ENCODE assay signal across 21 mouse cellular contexts in the genomic region with DNA sequence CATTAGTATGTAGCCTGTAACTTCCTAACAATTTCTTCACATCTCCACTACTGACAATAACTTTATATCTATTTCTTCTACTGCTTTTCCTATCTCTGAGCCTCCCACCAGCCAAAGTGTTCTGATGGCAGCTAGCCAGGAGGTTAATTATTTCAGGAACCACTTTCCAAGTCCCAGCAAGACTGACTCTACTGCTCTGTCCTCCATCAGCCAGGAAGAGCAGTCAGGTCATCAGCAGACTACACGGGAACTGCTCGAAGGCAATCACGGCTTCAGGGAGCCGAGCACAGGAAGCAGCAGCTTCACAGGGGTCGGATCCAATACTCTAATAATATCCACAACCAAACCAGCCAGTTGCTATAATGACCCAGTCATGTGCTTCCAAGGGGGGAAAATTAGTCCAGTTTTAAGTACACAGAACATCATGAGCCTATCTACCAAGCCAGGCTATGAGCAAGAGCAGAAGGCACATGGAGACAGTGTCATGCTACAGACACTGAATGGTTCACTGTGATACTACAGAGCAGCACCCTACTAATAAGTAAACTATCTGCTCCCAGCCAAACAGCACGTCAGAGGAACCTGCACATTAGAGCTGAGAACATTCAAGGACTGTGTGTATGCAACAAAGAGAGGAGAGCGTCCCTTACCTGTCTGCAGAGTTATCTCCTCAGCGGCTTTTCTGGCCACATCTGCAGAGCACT. TPM values are rescaled to one million over a fixed set of nuclear protein-coding genes. Genes with fewer than 3 reads are reported as not detected.
A peak's percentile ranks its signal among the peaks of the same experiment; 100 is the strongest.
DNase-seq lines count a peak whose midpoint lies in the region; ATAC-seq and TF ChIP-seq lines count a peak whose summit lies in the region.
"Had no signal": no experiment of that assay in that cellular context is flagged by ENCODE, and none has a peak within 500 bp of the region (broad histone marks: within the 10 kb centered on the region; RNA-seq: fewer than 3 reads in every experiment).

No protein-coding gene starts in this region.

- peaks cover 14% of the 10 kb centered on the region for H3K4me1 ChIP-seq in heart, embryonic 16.5 days (ENCODE audit: control insufficient read depth, insufficient read depth, low read length)
- no peaks in the 10 kb centered on the region for H3K4me1 ChIP-seq in hindbrain, embryonic 16.5 days (ENCODE audit: control insufficient read depth, insufficient read depth, low read depth, low read length)
- H3K4me1 ChIP-seq: forebrain, embryonic 12.5 days; hindbrain, embryonic 10.5 days; kidney, embryonic 15.5 days; limb, embryonic 15.5 days had no signal

- 56% methylated on average over 8 of the region's 8 CpGs for WGBS in heart, embryonic 16.5 days
- whole genome bisulfite sequencing in hindbrain, embryonic 16.5 days = 94% methylated on average over 8 of the region's 8 CpGs

- no peak for TF ChIP-seq CTCF in gastrocnemius, adult 2 months (IDR thresholded peaks at IDR 0.05)

- ATAC-seq in heart, embryonic 16.5 days (replicated peaks; ENCODE audit: extremely low read depth, insufficient read depth, low FRiP score) = peak; percentile 66
- ATAC-seq in megakaryocyte-erythroid progenitor cell, adult 5-6 weeks (replicated peaks; ENCODE audit: low FRiP score, low TSS enrichment, poor library complexity, severe bottlenecking) = peak; percentile 81
- no peak for ATAC-seq in hindbrain, embryonic 16.5 days
- ATAC-seq: activated CD4-positive, CD25-positive, alpha-beta regulatory T cell, adult 4 months; CD4-positive, CD25-positive, alpha-beta regulatory T cell, adult 4 months had no signal

- no peak overlapping the region for H3K9ac ChIP-seq in heart, embryonic 16.5 days (ENCODE audit: low read length)
- H3K9ac ChIP-seq in hindbrain, embryonic 16.5 days (ENCODE audit: low read depth, low read length) = no peak overlapping the region
- H3K9ac ChIP-seq: forebrain, embryonic 12.5 days; kidney, embryonic 15.5 days; limb, embryonic 15.5 days had no signal

- H3K9me3 ChIP-seq in heart, embryonic 16.5 days (replicated peaks; ENCODE audit: control insufficient read depth, low read length) = no peaks in the 10 kb centered on the region
- no peaks in the 10 kb centered on the region for H3K9me3 ChIP-seq in hindbrain, embryonic 16.5 days (ENCODE audit: control insufficient read depth, low read length)
- H3K9me3 ChIP-seq: forebrain, embryonic 12.5 days; hindbrain, embryonic 10.5 days; kidney, embryonic 15.5 days; limb, embryonic 15.5 days had no signal

- no peak for DNase-seq in gastrocnemius, adult 2 months
- no peak for DNase-seq in gastrocnemius, postnatal 14 days
- DNase-seq in heart, postnatal 4 days = no peak
- peak; percentile 35 to 37 for DNase-seq in kidney, postnatal 36 days
- DNase-seq in kidney, adult 18-20 months = no peak
- DNase-seq: adrenal gland, postnatal 10 days; cerebellum, adult 9-11 months; gastrocnemius, postnatal 10 days; lung, postnatal 10 days; midbrain, embryonic 14.5 days; thymus, postnatal 36 days had no signal

- H3K4me2 ChIP-seq in heart, embryonic 16.5 days (ENCODE audit: low read depth, low read length) = no peak overlapping the region
- H3K4me2 ChIP-seq in hindbrain, embryonic 16.5 days (ENCODE audit: low read length) = no peak overlapping the region
- H3K4me2 ChIP-seq: forebrain, embryonic 12.5 days; kidney, embryonic 15.5 days; limb, embryonic 15.5 days had no signal

- intact Hi-C loops in gastrocnemius, adult 2 months (cut with DNase I) = no loop called here
- intact Hi-C loops in gastrocnemius, postnatal 14 days (cut with DNase I; ENCODE audit: low total_unique reads) = no loop called here

- peaks cover 36% of the 10 kb centered on the region for H3K36me3 ChIP-seq in heart, embryonic 16.5 days (ENCODE audit: control insufficient read depth, insufficient read depth)
- peaks cover 4% of the 10 kb centered on the region for H3K36me3 ChIP-seq in hindbrain, embryonic 16.5 days (ENCODE audit: control insufficient read depth, insufficient read depth, low read length)

- no peak overlapping the region for H3K4me3 ChIP-seq in gastrocnemius, adult 2 months
- H3K4me3 ChIP-seq in heart, embryonic 16.5 days (ENCODE audit: low read length) = no peak overlapping the region
- H3K4me3 ChIP-seq in hindbrain, embryonic 16.5 days (ENCODE audit: low read length) = no peak overlapping the region
- H3K4me3 ChIP-seq: forebrain, embryonic 12.5 days; hindbrain, embryonic 10.5 days; kidney, embryonic 15.5 days; limb, embryonic 15.5 days; myocyte had no signal

- peak overlapping the region; percentile 35; the same call in 1 of the 2 replicates for H3K27ac ChIP-seq in gastrocnemius, adult 2 months
- 0 out of 2 replicates have a peak overlapping the region, but pooled peaks have one; percentile 0 for H3K27ac ChIP-seq in heart, embryonic 16.5 days (ENCODE audit: low read length)
- no peak overlapping the region for H3K27ac ChIP-seq in hindbrain, embryonic 16.5 days (ENCODE audit: low read depth, low read length)
- H3K27ac ChIP-seq: forebrain, embryonic 12.5 days; hindbrain, embryonic 10.5 days; kidney, embryonic 15.5 days; limb, embryonic 15.5 days had no signal

- no peaks in the 10 kb centered on the region for H3K27me3 ChIP-seq in heart, embryonic 16.5 days (ENCODE audit: control insufficient read depth, insufficient read depth, low read length)
- H3K27me3 ChIP-seq in hindbrain, embryonic 16.5 days (replicated peaks; ENCODE audit: control insufficient read depth, insufficient read depth, low read length) = no peaks in the 10 kb centered on the region
- H3K27me3 ChIP-seq: forebrain, embryonic 12.5 days; kidney, embryonic 15.5 days; limb, embryonic 15.5 days had no signal

RNA-seq across cellular contexts. Expression of gene Mtr, which starts 8.6 kb away (rescaled TPM):
- 10 to 100 TPM; 15.6 to 18.0 TPM for total RNA-seq in gastrocnemius, adult 2 months (2021)
- total RNA-seq in gastrocnemius, postnatal 14 days (2021) = 10 to 100 TPM; 18.1 TPM
- polyA plus RNA-seq in heart, embryonic 16.5 days (2015; fragmentation: Nextera tagmentation; extraction: Ambion mirVana) = 11.4 and 11.9 TPM in 2 replicates
- total RNA-seq in heart, postnatal 4 days (2021) = 10 to 100 TPM; 35.7 to 36.0 TPM
- 40.7 and 56.0 TPM in 2 replicates for total RNA-seq in megakaryocyte-erythroid progenitor cell, adult 5-6 weeks (2014; fragmentation: Nextera tagmentation)
- 44.9 and 48.9 TPM in 2 replicates for total RNA-seq in megakaryocyte-erythroid progenitor cell, adult 5-6 weeks (2017)
- 3.1 and 3.4 TPM in 2 replicates for polyA plus RNA-seq in hindbrain, embryonic 16.5 days (2015; fragmentation: Nextera tagmentation; extraction: Ambion mirVana)

Comparison
In these comparisons a context has a peak if more than half of its experiments do, and no peak if none do; other contexts are left out.
1. DNase-seq: peak in kidney, postnatal 36 days (2 of 2); none in gastrocnemius, adult 2 months (single experiment), gastrocnemius, postnatal 14 days (single experiment), heart, postnatal 4 days (single experiment) and kidney, adult 18-20 months (single experiment).